Mouse (Mus musculus) ovary, adult 10 weeks (tissue): ENCODE measurements around the gene Srl. TPM values are rescaled to one million over a fixed set of nuclear protein-coding genes. Genes with fewer than 3 reads are reported as not detected.

ENCODE experiments used
- polyA plus RNA-seq: library from polyadenylated mRNA; stranded (reverse); fragments of 350-450 nt; fragmentation: Illumina TruSeq; extraction: RNeasy Lipid Tissue Mini Kit (QIAGEN cat#74804); gene quantifications from one replicate; pipeline ENCODE4 v1.2.3, GENCODE M21; 2014

Gene Srl
- 8.3 TPM for polyA plus RNA-seq

GRCm38 (mm10) chr16:4541501-4542198 lies at the start of gene Srl:
Srl (minus strand) TSS chr16:4541816.

GRCm38 (mm10) chr16:4559715-4560144 lies 18.1 kb upstream of the Srl start, which contains the start of gene Tfap4:
Tfap4 (minus strand) TSS chr16:4559854.

Other genes starting within 250 kb of the Srl start
- gene Adcy9, start 121.3 kb downstream of the Srl start, polyA plus RNA-seq: 5.9 TPM
- 4.1 TPM for gene Tfap4, start 18.0 kb upstream of the Srl start, polyA plus RNA-seq
- 4.1 TPM for gene Glis2, start 52.9 kb upstream of the Srl start, polyA plus RNA-seq
- 8.5 TPM for gene Pam16, start 83.2 kb upstream of the Srl start, polyA plus RNA-seq
- 3.6 TPM for gene Vasn, start 98.1 kb upstream of the Srl start, polyA plus RNA-seq
- 27.7 TPM for gene Dnaja3, start 98.2 kb upstream of the Srl start, polyA plus RNA-seq
- gene Coro7, start 138.0 kb upstream of the Srl start, polyA plus RNA-seq: 0.66 TPM
- 0.31 TPM for gene Nmral1, start 177.5 kb upstream of the Srl start, polyA plus RNA-seq
- 48.7 TPM for gene Hmox2, start 184.5 kb upstream of the Srl start, polyA plus RNA-seq
- 46.7 TPM for gene Cdip1, start 248.5 kb upstream of the Srl start, polyA plus RNA-seq